Mouse (Mus musculus): ENCODE results near the gene Capn7. TPM values are rescaled to one million over a fixed set of nuclear protein-coding genes. Genes with fewer than 3 reads are reported as not detected.

The Capn7 gene
- total RNA-seq, 1 experiment from 2014 or later = 53.2 TPM

DNA sequence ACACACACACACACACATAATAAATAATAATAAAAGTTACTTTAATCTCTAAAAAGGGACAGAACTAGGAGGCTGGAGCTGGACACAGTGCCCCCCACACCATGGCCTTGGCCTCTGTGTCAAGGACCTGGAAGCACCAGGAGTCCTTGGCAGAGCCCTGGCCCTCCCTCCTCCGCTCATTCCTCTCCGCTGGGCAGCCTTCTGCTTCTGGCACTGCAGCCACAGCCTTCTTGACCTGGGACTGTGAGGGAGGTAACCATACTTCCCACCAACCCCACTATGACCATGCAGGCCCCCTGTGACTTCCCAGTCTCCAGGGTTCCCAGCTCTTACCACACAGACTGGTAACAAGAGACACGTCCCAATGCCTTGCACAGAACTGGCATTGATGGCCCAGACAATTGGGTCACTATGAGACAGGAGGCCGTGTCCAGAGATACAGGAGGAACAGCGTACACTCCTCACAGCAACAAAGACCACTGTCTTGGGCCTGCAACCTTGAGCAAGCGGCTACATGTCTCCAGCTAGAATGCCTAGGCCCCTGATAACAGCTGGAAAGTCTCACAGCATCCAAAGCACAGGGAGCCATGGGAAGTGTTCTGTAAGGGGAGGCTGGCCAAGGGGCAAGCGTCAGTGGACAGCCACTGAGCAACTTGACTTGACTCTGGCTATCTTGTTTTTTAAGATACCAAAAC lies 57.6 kb downstream of the Capn7 start:
- no peak for ATAC-seq (replicated peaks; ENCODE audit: low read depth, poor library complexity, severe bottlenecking)

DNA sequence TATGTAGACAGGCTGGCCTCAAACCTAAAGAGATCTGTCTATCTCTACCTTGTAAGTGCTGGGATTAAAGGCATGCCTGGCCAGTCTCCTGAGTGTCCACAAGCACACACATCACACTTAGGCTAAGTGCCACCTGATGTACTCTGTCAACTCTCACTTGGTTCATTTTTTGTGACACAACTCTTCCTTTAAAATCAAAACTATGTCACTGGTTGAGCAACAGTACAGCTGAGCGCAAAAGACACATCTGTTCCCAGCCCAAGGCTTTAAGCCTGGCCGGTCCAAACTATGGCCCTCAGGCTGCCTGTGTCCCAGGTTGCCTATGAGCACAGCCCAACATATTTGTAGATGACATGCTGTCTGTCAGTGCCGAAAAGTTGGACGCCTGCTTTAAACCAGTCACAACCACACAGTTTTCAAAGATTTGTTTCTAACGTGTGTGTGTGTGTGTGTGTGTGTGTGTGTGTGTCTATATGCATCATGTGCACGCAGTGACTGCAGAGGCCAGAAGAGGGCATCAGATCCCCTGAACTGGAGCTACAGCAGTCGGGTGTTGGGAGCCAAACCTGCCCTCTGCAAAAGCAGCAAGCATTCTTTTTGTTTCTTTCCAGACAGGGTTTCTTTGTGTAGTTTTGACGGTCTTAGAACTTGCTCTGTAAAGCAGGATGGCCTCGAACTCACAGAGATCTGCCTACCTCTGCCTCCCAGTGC lies 58.5 kb downstream of the Capn7 start:
- ATAC-seq (replicated peaks; ENCODE audit: low read depth, poor library complexity, severe bottlenecking) = no peak

DNA sequence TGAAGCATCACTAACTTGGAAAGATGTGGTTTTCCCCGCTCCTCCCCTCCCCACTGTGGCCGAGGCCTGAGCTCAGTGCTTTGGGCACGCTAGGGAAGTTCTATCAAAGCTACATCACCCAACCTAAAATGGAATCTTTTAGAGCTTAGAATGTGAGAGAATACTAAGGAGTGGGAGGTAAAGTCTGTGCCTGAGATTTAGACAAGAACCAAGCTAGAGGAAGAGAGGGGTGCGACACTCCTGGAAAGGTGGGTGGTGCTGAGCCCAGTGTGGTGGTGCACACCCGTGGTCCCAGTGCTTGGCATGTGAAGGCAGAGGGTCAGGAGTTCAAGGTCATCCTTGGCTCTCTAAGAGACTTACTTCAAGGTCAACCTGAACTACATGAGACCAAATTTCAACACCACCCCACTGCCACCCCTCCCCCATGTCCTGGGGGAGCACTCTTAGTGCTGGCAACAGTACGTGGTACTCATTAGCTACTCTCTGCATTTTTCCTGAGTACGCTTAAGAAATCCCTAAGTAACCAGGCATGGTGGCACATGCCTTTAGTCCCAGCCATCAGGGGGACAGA lies 59.3 kb downstream of the Capn7 start:
- no peak for ATAC-seq (replicated peaks; ENCODE audit: low read depth, poor library complexity, severe bottlenecking)

DNA sequence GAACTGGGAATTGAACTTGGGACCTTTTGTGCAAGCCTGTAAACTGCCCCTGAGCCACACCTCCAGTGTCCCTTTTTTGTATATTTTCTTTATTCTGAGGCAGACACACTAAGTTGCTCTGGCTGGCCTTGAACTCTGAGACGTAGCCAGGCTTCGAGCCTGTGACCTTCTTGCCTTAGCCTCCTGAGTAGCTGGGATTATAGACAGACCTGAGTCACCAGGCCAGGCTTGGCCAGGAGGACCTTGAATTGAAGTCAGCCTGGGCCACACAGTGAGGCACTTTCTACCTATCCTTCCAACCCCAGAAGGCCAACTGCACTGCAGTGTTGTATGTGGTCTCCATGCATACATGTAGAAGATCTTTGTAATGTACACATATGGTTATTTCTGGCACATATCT lies 60.0 kb downstream of the Capn7 start:
- ATAC-seq (replicated peaks; ENCODE audit: low read depth, poor library complexity, severe bottlenecking) = no peak

DNA sequence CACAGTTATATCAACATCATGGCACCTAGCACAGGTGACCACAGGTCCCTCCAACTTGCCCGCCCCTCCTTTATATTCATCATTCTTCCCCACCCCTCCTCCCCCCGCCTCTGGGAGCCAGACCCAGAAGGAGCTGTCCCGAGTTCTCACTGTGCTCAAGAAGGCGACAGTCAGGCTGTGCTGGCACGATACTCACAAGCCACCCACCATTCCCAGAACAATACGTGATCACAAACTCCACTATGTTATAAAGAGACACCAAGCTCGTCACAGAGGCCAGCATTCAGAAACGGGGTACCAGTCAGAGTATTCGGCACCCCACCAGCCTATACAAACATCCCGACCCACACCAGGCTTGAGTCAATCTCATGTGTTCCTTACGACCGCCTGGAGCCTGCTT lies 60.9 kb downstream of the Capn7 start:
- no peak for ATAC-seq (replicated peaks; ENCODE audit: low read depth, poor library complexity, severe bottlenecking)

DNA sequence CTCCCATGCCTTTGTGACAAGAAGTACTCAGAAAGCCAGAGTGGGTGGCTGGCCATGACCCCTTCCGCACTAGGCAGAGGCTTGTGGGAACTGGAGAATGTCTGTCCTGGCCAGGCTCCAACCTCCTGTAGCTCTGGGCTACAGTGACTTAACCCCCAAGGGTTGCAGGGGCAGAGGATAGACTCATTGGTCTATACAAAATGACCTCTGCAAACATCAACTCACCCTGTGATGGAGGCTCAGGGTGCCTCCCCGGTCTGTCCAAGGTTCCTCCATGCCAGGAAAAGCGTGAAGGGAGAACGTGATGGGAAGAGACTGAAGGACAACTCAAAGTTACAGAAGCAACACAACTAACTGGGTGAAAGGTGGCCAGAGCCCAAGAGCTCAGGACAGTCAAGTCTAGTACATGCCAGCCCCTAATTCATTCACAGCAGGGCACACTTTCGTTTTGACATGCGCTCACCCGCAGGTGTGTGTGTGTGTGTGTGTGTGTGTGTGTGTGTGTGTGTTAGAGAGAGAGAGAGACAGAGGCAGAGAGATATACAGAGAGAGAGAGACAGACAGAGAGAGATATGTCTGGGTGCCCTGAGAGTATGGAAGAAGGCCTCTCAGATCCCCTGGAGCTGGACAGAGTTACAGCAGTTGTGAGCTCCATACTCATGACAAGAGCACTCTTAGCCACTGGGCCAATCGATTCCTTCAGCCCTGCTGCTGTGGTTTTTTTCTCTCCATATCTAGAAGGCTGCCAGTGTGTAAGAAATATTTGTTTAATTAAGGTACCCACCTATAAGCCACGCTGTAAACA lies 61.6 kb downstream of the Capn7 start:
- no peak for ATAC-seq (replicated peaks; ENCODE audit: low read depth, poor library complexity, severe bottlenecking)

DNA sequence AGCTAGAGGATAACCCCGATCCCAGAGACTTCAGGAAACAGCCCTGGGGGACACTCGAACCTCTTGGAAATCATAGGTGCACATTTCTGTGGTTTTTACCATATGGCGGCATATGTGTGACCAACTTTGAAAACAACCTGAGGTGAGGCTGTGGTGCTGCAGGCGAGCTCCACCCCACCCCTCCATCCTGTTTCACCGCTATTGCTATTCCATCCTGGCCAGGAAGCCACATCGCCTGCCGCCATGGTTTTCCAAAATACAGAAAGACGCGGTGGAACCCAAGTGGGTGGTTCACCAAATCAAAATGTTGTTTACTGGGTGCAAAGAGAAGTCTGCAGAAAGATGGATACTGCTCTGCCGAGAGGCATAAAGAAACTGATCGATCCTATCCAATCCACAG lies 62.4 kb downstream of the Capn7 start:
- ATAC-seq (replicated peaks; ENCODE audit: low read depth, poor library complexity, severe bottlenecking) = no peak

DNA sequence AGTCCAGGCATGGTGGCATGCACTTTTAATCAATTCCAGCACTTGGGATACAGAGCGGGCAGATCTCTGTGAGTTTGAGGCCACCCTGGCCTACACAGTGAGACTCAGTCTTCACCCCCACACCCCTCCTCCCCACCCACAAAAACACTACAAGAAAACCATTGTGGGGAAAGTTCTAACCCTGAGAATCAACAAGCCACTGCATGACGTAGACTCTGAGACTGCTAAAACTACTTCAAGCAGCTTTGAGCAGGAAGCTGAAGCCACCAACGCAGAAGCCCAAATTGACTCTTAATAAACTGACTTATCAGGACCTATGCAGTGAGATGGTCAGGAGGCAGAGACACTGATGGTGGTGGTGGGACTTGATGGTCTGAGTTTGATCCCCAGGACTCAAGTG lies 62.8 kb downstream of the Capn7 start:
- no peak for ATAC-seq (replicated peaks; ENCODE audit: low read depth, poor library complexity, severe bottlenecking)

DNA sequence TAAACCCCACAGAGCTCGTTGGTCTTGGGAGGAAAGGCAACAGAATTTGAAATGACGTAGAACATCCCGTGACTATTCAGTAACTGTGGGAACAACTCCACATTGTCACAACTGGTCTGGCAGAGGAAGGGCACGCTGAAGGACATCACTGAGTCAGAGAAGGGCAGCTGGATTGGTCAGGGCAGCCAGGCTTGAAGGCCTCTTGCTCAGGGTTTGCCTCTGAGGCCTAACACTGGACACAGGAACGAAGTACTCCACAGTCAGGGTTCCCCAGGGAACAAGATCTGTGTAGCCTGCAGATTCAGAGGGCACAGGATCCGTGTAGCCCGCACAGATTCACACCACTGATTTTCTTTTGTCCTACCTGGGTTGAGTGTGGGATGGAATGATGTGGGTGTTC lies 63.8 kb downstream of the Capn7 start:
- ATAC-seq (replicated peaks; ENCODE audit: low read depth, poor library complexity, severe bottlenecking) = no peak

DNA sequence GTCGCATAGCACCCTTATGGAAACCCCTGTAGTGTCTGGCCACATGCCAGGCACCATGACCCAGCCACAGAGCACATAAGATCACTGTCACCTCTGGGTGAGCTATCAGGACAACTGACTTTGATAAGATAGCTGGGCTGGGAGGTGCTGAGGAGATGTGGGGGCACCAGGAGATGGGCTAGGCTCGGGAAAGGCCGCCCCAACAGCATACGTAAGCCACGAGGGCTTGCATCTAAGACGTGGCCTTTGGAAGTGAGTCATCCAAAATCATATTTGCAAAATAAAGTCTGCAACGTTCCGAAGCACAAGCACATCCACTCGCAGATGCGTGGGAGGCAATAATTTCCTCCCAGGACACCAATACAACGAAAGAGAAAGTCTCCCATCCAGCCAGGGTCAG lies 64.5 kb downstream of the Capn7 start:
- ATAC-seq (replicated peaks; ENCODE audit: low read depth, poor library complexity, severe bottlenecking) = no peak

DNA sequence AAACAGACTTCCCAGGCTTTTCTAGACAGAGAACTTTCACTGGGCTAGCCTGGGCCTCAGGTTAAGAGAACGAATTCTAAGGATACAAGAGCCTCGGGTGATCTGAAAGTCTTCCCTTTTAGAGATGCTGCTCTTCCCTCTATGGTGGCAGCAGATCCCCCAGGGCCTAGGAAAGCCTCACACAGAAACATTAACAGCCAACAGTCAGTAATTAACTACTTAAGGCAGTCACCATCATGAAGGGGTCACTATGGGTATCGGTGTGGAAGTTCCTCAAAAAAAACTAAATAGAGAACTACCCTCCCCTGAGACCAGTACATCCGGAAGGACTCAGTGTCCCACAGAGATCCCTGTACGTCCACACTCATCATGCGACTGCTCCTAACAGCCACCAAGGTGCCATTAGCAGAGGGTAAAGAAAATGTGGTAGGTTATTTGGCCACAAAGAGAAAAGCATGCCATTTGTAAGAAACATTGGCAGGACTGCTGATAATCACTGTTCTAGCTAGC lies 65.5 kb downstream of the Capn7 start:
- 0 out of 2 replicates have a peak, but pooled peaks have one; percentile 33 for ATAC-seq (replicated peaks; ENCODE audit: low read depth, poor library complexity, severe bottlenecking)

DNA sequence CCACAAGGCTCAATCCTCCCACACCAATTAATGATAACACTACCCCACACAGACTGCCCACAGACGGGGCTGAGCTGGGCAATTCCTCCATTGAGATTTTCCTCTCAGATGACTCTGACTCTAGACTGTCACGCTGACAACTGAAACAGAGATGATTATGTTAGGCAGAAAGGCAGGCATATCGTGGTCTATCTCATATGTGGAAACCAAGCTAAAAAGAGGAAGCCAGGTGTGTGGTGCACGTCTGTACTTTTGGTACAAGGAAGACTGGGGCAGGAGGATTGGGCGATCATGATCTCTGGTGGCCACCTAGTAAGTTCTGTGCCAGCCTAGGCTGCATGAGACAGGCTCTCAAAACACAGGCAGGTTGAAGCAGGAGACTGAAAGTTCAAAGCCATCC lies 66.3 kb downstream of the Capn7 start:
- 0 out of 2 replicates have a peak, but pooled peaks have one; percentile 8 for ATAC-seq (replicated peaks; ENCODE audit: low read depth, poor library complexity, severe bottlenecking)

DNA sequence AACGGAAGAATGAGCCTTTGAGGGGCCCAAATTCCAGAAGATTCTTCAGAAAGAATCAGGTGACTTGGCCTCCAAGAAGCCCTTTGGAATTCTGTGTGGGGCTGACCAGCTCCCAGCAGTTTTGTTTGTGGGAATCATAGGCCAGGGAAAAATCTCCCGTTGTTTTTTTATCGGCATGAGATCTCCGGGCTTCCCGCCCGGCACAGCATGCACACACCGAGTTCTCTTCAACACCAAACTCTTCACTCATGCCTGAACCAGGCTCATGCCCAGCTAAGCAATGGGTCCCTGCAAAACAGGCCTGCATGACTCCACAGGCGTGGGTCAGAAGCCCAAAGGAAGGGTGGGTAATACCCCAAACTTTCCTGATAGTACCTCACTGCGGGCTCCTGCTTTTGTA lies 67.1 kb downstream of the Capn7 start:
- no peak for ATAC-seq (replicated peaks; ENCODE audit: low read depth, poor library complexity, severe bottlenecking)

DNA sequence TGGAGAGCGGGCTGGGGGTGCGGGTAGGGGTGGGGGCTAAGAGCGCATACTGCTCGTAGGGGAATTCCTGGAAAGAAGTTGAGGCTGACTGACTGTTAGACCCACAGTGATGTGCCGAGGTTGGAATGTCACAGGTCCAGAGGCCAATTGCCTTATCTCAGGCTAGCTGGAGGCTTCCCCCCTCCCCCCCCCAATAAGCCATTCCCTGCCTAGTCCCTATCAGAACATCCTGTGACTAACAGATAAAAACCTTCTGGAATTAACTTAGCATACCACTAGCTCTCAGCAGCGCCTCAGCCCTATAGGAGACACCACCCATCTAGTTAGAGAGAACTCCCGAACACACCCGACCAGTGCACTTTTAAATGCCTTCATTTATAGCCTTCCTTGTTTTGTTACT lies 67.6 kb downstream of the Capn7 start:
- ATAC-seq (replicated peaks; ENCODE audit: low read depth, poor library complexity, severe bottlenecking) = no peak

DNA sequence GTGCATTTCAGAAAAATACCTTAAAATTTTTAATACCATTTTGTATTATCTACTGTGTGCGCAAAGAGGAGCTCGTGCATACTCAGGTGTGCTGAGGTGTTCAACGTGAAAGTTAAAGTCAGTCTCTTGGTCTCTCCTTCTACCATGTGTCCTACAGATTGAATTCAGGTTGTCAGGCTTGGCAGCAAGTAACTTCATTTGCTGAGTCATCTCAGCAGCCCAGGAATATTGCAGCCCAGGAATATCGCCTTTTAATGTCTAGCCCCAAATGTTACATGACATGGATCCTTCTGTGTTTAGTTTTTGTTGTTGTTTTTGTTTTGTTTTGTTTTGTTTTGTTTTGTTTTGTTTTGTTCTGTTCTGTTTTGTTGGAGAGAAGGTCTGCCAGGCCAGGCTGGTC lies 68.2 kb downstream of the Capn7 start:
- ATAC-seq (replicated peaks; ENCODE audit: low read depth, poor library complexity, severe bottlenecking) = no peak

DNA sequence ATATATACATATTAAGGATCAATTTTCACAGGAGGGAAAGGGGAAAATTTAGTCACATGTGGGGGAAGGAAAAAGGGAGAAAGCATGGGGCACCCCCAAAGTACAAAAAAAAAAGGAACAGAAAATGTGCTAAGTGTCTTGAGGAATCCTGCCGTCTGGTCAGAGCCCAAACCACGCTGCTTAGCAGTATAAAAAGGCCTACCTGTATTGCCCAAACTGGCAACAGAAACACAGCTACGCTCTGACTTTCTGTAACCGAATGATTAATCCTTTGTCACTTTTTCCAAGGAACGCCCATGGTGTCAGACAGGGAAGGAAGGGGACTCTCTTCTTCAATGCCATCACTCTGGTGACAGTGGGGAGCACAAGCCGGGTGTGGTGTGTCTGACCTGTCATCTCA lies 69.2 kb downstream of the Capn7 start:
- ATAC-seq (replicated peaks; ENCODE audit: low read depth, poor library complexity, severe bottlenecking) = no peak

DNA sequence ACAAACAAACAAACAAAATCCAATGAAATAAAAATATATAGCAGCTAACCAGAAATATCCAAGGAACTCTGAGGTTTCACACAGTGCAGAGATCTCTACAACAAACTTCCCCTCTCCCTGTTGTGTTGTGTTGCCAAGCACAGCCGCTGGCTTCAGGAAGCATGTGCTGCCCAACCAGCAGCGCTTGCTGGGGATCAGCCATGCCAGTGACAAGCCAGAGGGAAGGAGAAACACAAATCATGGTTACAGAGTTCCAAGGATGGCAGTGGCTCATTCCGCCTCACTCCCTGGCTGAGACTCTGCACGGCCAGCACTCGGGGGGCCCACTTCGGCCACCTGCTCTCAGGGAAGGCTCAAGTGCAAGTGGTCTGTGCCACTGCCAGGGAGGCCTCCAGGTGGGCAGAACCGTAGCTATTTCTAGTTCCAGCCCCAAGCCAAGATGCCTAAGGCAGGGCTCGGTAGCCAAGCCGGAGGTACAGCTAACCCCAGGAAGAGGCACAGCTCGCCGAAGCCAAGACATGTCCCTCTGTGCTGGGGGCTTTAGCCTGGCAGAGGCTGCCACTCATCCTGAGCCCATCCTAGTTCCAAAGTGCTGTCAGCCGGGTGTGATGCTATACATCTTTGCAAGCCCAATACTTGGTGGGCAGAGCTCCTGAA lies 69.8 kb downstream of the Capn7 start:
- ATAC-seq (replicated peaks; ENCODE audit: low read depth, poor library complexity, severe bottlenecking) = no peak

DNA sequence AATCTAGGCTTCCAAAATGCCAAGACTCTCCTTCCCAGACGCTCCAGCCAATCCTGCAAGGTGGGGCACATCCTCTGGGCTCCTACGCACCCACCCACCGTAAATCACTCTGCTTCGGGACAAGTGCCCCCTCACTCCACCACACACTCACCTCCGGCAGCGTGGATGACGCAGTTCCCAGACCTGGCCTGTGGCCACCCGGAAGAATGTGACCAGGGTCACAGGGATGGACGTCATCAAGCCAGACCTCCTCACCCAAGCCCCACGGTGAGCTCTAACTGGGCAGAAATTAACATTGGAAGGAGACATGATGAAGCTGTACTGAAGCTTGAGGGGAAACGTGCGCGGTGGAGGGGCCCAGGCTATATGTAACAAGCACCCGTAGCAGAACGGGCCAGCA lies 70.8 kb downstream of the Capn7 start:
- ATAC-seq (replicated peaks; ENCODE audit: low read depth, poor library complexity, severe bottlenecking) = no peak

DNA sequence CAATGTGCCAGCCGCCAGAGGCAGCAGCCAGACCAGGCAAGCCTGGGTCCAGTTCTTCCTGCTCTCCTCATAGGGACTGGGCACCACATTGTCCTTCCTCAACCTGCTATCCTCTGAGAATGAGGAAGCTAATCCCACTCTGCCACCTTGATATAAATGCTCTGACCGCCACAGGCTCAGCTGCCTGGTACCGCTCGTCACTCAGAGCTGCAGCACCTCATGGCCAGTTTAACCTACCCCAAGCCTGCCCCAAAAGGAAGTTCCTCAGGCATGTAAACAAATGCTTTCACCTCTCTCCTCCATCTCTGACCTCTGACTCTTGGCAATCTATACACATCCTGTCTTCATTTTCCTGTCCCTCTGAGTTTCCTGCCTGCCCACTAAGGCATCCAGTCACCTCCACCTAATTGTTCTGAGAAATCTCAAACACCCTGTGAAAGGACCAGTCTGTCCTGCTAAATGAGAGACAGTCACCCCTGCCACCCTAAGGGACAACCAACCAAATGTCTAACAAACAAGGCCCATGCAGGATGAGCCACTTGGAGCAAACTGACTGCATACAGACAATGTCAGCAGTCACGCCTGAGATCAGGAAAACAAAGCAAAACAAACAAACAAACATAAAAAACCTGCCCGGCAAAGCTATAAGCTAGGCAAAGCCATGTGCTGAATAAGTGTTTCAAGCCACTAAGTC lies 71.6 kb downstream of the Capn7 start:
- peak; percentile 59 for ATAC-seq (replicated peaks; ENCODE audit: low read depth, poor library complexity, severe bottlenecking)
